12 mouse cellular contexts compared by ENCODE assay signal in genomic region chr13:111984081-111984574, GRCm38 (mm10).
DNase-seq lines count a peak whose midpoint lies in the region; ATAC-seq and TF ChIP-seq lines count a peak whose summit lies in the region.
"Had no signal": no experiment of that assay in that cellular context is flagged by ENCODE, and none has a peak within 500 bp of the region (broad histone marks: within the 10 kb centered on the region; RNA-seq: fewer than 3 reads in every experiment).

No protein-coding gene starts in this region.

- H3K9me3 ChIP-seq in kidney, embryonic 15.5 days (replicated peaks) = no peaks in the 10 kb centered on the region
- H3K9me3 ChIP-seq: forebrain, embryonic 10.5 days had no signal

- no peak for TF ChIP-seq CTCF in small intestine, adult 2 months (IDR thresholded peaks at IDR 0.05; ENCODE audit: extremely low read depth, insufficient read length, insufficient replicate concordance, low read depth, low read length)

- no peaks in the 10 kb centered on the region for H3K27me3 ChIP-seq in kidney, embryonic 15.5 days
- H3K27me3 ChIP-seq in small intestine, adult 2 months (ENCODE audit: control insufficient read depth, insufficient read depth, low read length) = no peaks in the 10 kb centered on the region

- H3K4me3 ChIP-seq in kidney, embryonic 15.5 days (replicated peaks) = no peak overlapping the region
- no peak overlapping the region for H3K4me3 ChIP-seq in small intestine, adult 2 months (ENCODE audit: low read depth, low read length)
- H3K4me3 ChIP-seq: forebrain, embryonic 10.5 days; heart, adult 2 months had no signal

- no peak overlapping the region for H3K9ac ChIP-seq in kidney, embryonic 15.5 days

- peak overlapping the region; percentile 5; the same call in 1 of the 2 replicates for H3K27ac ChIP-seq in kidney, embryonic 15.5 days
- H3K27ac ChIP-seq in small intestine, adult 2 months (ENCODE audit: insufficient read depth, low read depth, low read length) = 0 out of 2 replicates have a peak overlapping the region, but pooled peaks have one; percentile 7
- H3K27ac ChIP-seq: forebrain, embryonic 10.5 days; heart, adult 2 months had no signal

- H3K4me1 ChIP-seq in kidney, embryonic 15.5 days = peaks cover 37% of the 10 kb centered on the region
- peaks cover 20% of the 10 kb centered on the region; the same call in 1 of the 2 replicates for H3K4me1 ChIP-seq in small intestine, adult 2 months (ENCODE audit: control insufficient read depth, insufficient read depth, insufficient read length, low read length)

- H3K4me2 ChIP-seq in kidney, embryonic 15.5 days = no peak overlapping the region

- no peaks in the 10 kb centered on the region for H3K36me3 ChIP-seq in kidney, embryonic 15.5 days
- no peaks in the 10 kb centered on the region for H3K36me3 ChIP-seq in small intestine, adult 2 months (ENCODE audit: control insufficient read depth, insufficient read depth, low read length)
- H3K36me3 ChIP-seq: forebrain, embryonic 10.5 days had no signal

- no peak for TF ChIP-seq POLR2A in small intestine, adult 2 months (IDR thresholded peaks at IDR 0.05; ENCODE audit: low read depth, low read length)

- DNase-seq in kidney, postnatal 4 days = no peak
- peak; percentile 77 to 82 for DNase-seq in B cell, adult 2 months
- DNase-seq in gastrocnemius, adult 18-20 months (ENCODE audit: low spot score) = no peak
- DNase-seq in adrenal gland, postnatal 36 days = no peak
- DNase-seq in adrenal gland, adult 18-20 months (ENCODE audit: low spot score in 2 of 2) = no peak
- DNase-seq: adrenal gland, adult 8-10 months; heart, adult 2 months; right cerebral cortex, postnatal 4 days had no signal

- 61% methylated on average over 10 of the region's 10 CpGs for WGBS in kidney, embryonic 15.5 days
- WGBS in small intestine, adult 2 months = 13% methylated on average over 10 of the region's 10 CpGs

- 0 out of 2 replicates have a peak, but pooled peaks have one; percentile 20 for ATAC-seq in kidney, embryonic 15.5 days (replicated peaks; ENCODE audit: low FRiP score)
- ATAC-seq in common myeloid progenitor, adult 5-6 weeks (replicated peaks; ENCODE audit: low read depth, poor library complexity, severe bottlenecking) = peak; percentile 43

Comparison
In these comparisons a context has a peak if more than half of its experiments do, and no peak if none do; other contexts are left out.
1. DNase-seq: peak in B cell, adult 2 months (2 of 2); none in kidney, postnatal 4 days (0 of 2), gastrocnemius, adult 18-20 months (single experiment), adrenal gland, postnatal 36 days (0 of 2) and adrenal gland, adult 18-20 months (0 of 2).